Mouse (Mus musculus) limb, embryonic 10.5 days (tissue): ENCODE data around the gene 4930539E08Rik. TPM values are rescaled to one million over a fixed set of nuclear protein-coding genes. Genes with fewer than 3 reads are reported as not detected.

ENCODE experiments used
- DNase-seq: peaks from one replicate; pipeline ENCODE4 v3.0.0-alpha.2; 2017; ENCODE audit warnings: low spot score
- H3K27ac ChIP-seq: fragments of 300-500 bp; sonication (generic); 2 replicates; pipeline ENCODE4 v1.5.1; 2016; ENCODE audit warnings: mild to moderate bottlenecking
- H3K27me3 ChIP-seq: fragments of 300-500 bp; sonication (generic); 2 replicates; pipeline ENCODE4 v1.6.1; 2016; ENCODE audit warnings: low read depth, mild to moderate bottlenecking; ENCODE audit not compliant: poor library complexity, severe bottlenecking
- H3K36me3 ChIP-seq: fragments of 300-500 bp; sonication (generic); 2 replicates; pipeline ENCODE4 v1.6.1; 2016; ENCODE audit warnings: mild to moderate bottlenecking, moderate library complexity
- H3K4me1 ChIP-seq: fragments of 300-500 bp; sonication (generic); 2 replicates; pipeline ENCODE4 v1.6.1; 2016
- H3K4me3 ChIP-seq: fragments of 300-500 bp; sonication (generic); 2 replicates; pipeline ENCODE4 v1.5.1; 2016; ENCODE audit warnings: mild to moderate bottlenecking, moderate library complexity
- H3K9me3 ChIP-seq: fragments of 300-500 bp; sonication (generic); replicated peaks from 2 replicates; pipeline ENCODE4 v1.6.1; 2016; ENCODE audit warnings: mild to moderate bottlenecking
- WGBS: fragments of 180-500 bp; shearing (Covaris S2); methylation state at CpG from one replicate; pipeline ENCODE4 v1.1.7; 2016; 5-methylcytosine and 5-hydroxymethylcytosine counted together
- polyA plus RNA-seq: library from polyadenylated mRNA; unstranded; fragments of >200 nt; fragmentation: Nextera tagmentation; extraction: Ambion mirVana; gene quantifications from 2 replicates; pipeline ENCODE4 v1.2.1, GENCODE M21; 2016

4930539E08Rik gene
- polyA plus RNA-seq, 1 experiment from 2014 or later, result 0.10 TPM

GRCm38 (mm10) chr17:28876821-28877220 lies 38.3 kb downstream of the 4930539E08Rik start:
- Histone ChIP-seq H3K27ac (no peak overlapping the region), H3K4me1 (peaks cover 21% of the 10 kb centered on the region), H3K27me3 (peaks cover 39% of the 10 kb centered on the region), H3K4me3 (peak overlapping the region; percentile 18), H3K36me3 (no peaks in the 10 kb centered on the region), H3K9me3 (no peaks in the 10 kb centered on the region)
- DNase-seq, result peak; percentile 60
- 14% methylated on average over 19 of the region's 19 CpGs for WGBS

GRCm38 (mm10) chr17:28876331-28876730 lies 38.8 kb downstream of the 4930539E08Rik start:
- peaks cover 35% of the 10 kb centered on the region for H3K27me3 ChIP-seq
- H3K27ac ChIP-seq, result no peak overlapping the region
- no peaks in the 10 kb centered on the region for H3K9me3 ChIP-seq
- H3K4me3 ChIP-seq, result peak overlapping the region; percentile 18
- 64% methylated on average over 5 of the region's 5 CpGs for WGBS
- peaks cover 21% of the 10 kb centered on the region for H3K4me1 ChIP-seq
- no peak for DNase-seq
- H3K36me3 ChIP-seq, result no peaks in the 10 kb centered on the region

GRCm38 (mm10) chr17:28875316-28875715 lies 39.8 kb downstream of the 4930539E08Rik start:
- DNase-seq, result no peak
- WGBS, result 53% methylated on average over 8 of the region's 8 CpGs
- H3K27me3 ChIP-seq, result peaks cover 25% of the 10 kb centered on the region
- H3K9me3 ChIP-seq, result no peaks in the 10 kb centered on the region
- peaks cover 21% of the 10 kb centered on the region for H3K4me1 ChIP-seq
- H3K27ac ChIP-seq, result no peak overlapping the region
- no peaks in the 10 kb centered on the region for H3K36me3 ChIP-seq
- H3K4me3 ChIP-seq, result no peak overlapping the region

GRCm38 (mm10) chr17:28874825-28875224 lies 40.3 kb downstream of the 4930539E08Rik start:
- no peak overlapping the region for H3K4me3 ChIP-seq
- no peak overlapping the region for H3K27ac ChIP-seq
- no peaks in the 10 kb centered on the region for H3K36me3 ChIP-seq
- WGBS, result 82% methylated on average over 7 of the region's 7 CpGs
- peaks cover 20% of the 10 kb centered on the region; the same call in 1 of the 2 replicates for H3K27me3 ChIP-seq
- DNase-seq, result no peak
- peaks cover 17% of the 10 kb centered on the region for H3K4me1 ChIP-seq
- H3K9me3 ChIP-seq, result no peaks in the 10 kb centered on the region

GRCm38 (mm10) chr17:28874216-28874615 lies 40.9 kb downstream of the 4930539E08Rik start:
- H3K27ac ChIP-seq, result no peak overlapping the region
- no peaks in the 10 kb centered on the region for H3K36me3 ChIP-seq
- WGBS, result 80% methylated on average over 4 of the region's 4 CpGs
- peaks cover 18% of the 10 kb centered on the region for H3K4me1 ChIP-seq
- H3K27me3 ChIP-seq, result peaks cover 18% of the 10 kb centered on the region; the same call in 1 of the 2 replicates
- no peaks in the 10 kb centered on the region for H3K9me3 ChIP-seq
- no peak overlapping the region for H3K4me3 ChIP-seq
- no peak for DNase-seq

- Histone ChIP-seq H3K9me3 (no peaks in the 10 kb centered on the region), H3K4me3 (no peak overlapping the region), H3K4me1 (peaks cover 18% of the 10 kb centered on the region), H3K36me3 (no peaks in the 10 kb centered on the region), H3K27ac (no peak overlapping the region), H3K27me3 (peaks cover 7% of the 10 kb centered on the region; the same call in 1 of the 2 replicates)
- DNase-seq, result no peak
- WGBS, result 87% methylated on average over 7 of the region's 7 CpGs
Measured at GRCm38 (mm10) chr17:28872322-28872721, 42.8 kb downstream of the 4930539E08Rik start.

- no peak for DNase-seq
- 87% methylated on average over 11 of the region's 11 CpGs for WGBS
- Histone ChIP-seq H3K36me3 (no peaks in the 10 kb centered on the region), H3K27me3 (peaks cover 6% of the 10 kb centered on the region; the same call in 1 of the 2 replicates), H3K4me3 (no peak overlapping the region), H3K27ac (no peak overlapping the region), H3K4me1 (peaks cover 16% of the 10 kb centered on the region), H3K9me3 (no peaks in the 10 kb centered on the region)
Measured at GRCm38 (mm10) chr17:28871831-28872230, 43.3 kb downstream of the 4930539E08Rik start.

GRCm38 (mm10) chr17:28870435-28870834 lies 44.7 kb downstream of the 4930539E08Rik start:
- WGBS, result 75% methylated on average over 5 of the region's 5 CpGs
- Histone ChIP-seq H3K36me3 (no peaks in the 10 kb centered on the region), H3K9me3 (no peaks in the 10 kb centered on the region), H3K4me1 (peaks cover 9% of the 10 kb centered on the region), H3K27ac (no peak overlapping the region), H3K27me3 (no peaks in the 10 kb centered on the region), H3K4me3 (no peak overlapping the region)
- no peak for DNase-seq

GRCm38 (mm10) chr17:28869412-28870110 lies 45.6 kb downstream of the 4930539E08Rik start:
- Histone ChIP-seq H3K4me3 (no peak overlapping the region), H3K36me3 (no peaks in the 10 kb centered on the region), H3K27ac (no peak overlapping the region), H3K9me3 (no peaks in the 10 kb centered on the region), H3K27me3 (no peaks in the 10 kb centered on the region), H3K4me1 (peaks cover 3% of the 10 kb centered on the region; the same call in 1 of the 2 replicates)
- 73% methylated on average over 9 of the region's 9 CpGs for WGBS
- no peak for DNase-seq

GRCm38 (mm10) chr17:28867381-28867780 lies 47.7 kb downstream of the 4930539E08Rik start:
- DNase-seq, result no peak
- Histone ChIP-seq H3K9me3 (no peaks in the 10 kb centered on the region), H3K4me3 (no peak overlapping the region), H3K27me3 (no peaks in the 10 kb centered on the region), H3K36me3 (no peaks in the 10 kb centered on the region), H3K4me1 (peaks cover 3% of the 10 kb centered on the region; the same call in 1 of the 2 replicates), H3K27ac (no peak overlapping the region)
- 95% methylated on average over 4 of the region's 4 CpGs for WGBS

- no peak for DNase-seq
- Histone ChIP-seq H3K27me3 (no peaks in the 10 kb centered on the region), H3K27ac (no peak overlapping the region), H3K4me1 (peaks cover 3% of the 10 kb centered on the region; the same call in 1 of the 2 replicates), H3K9me3 (no peaks in the 10 kb centered on the region), H3K4me3 (no peak overlapping the region), H3K36me3 (no peaks in the 10 kb centered on the region)
Measured at GRCm38 (mm10) chr17:28866921-28867320, 48.2 kb downstream of the 4930539E08Rik start.

GRCm38 (mm10) chr17:28864464-28864863 lies 50.7 kb downstream of the 4930539E08Rik start:
- 76% methylated on average over 6 of the region's 6 CpGs for WGBS
- Histone ChIP-seq H3K27me3 (no peaks in the 10 kb centered on the region), H3K4me1 (no peaks in the 10 kb centered on the region), H3K36me3 (no peaks in the 10 kb centered on the region), H3K9me3 (no peaks in the 10 kb centered on the region), H3K4me3 (no peak overlapping the region), H3K27ac (no peak overlapping the region)
- no peak for DNase-seq

GRCm38 (mm10) chr17:28863926-28864325 lies 51.2 kb downstream of the 4930539E08Rik start:
- no peaks in the 10 kb centered on the region for H3K27me3 ChIP-seq
- H3K4me3 ChIP-seq, result no peak overlapping the region
- H3K9me3 ChIP-seq, result no peaks in the 10 kb centered on the region
- no peak overlapping the region for H3K27ac ChIP-seq
- no peak for DNase-seq
- no peaks in the 10 kb centered on the region for H3K4me1 ChIP-seq
- no peaks in the 10 kb centered on the region for H3K36me3 ChIP-seq
- 75% methylated on average over 7 of the region's 7 CpGs for WGBS
